Mouse (Mus musculus): ENCODE results near the gene Slfn8. TPM values are rescaled to one million over a fixed set of nuclear protein-coding genes. Genes with fewer than 3 reads are reported as not detected.

Gene Slfn8
- polyA plus RNA-seq, 1 experiment from 2014 or later: 1.0 TPM

DNA sequence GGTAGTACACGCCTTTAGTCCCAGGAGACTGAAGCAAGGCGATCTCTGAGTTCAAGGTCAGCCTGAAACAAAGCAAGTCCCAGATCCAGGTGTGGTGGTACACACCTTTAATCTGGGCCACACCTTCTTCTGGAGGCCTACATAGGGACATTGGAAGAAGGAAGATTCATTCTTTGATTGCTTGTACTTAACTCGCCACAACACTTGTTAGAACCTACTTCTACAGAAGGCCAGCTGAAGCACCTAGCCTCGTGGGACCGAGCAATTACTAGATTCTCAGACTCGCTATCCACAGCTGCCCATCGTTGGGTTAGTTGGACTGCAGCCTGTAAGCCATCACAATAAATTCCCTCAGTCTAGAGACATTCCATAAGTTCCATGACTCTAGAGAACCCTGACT, 41.2 kb upstream of the Slfn8 start:
- DNase-seq (ENCODE audit: low spot score): no peak
- WGBS: 85% methylated on average over 7 of the region's 7 CpGs
- Histone ChIP-seq H3K36me3 (ENCODE audit: control insufficient read depth, insufficient read depth, low read length) (no peaks in the 10 kb centered on the region), H3K4me2 (ENCODE audit: low read depth, low read length) (no peak overlapping the region), H3K27ac (replicated peaks; ENCODE audit: low read depth, low read length) (no peak overlapping the region), H3K4me3 (ENCODE audit: low read depth, low read length) (no peak overlapping the region), H3K27me3 (replicated peaks; ENCODE audit: control insufficient read depth, insufficient read depth, low read length) (no peaks in the 10 kb centered on the region), H3K4me1 (ENCODE audit: control insufficient read depth, insufficient read depth, low read length) (0 out of 2 replicates have a peak, but pooled peaks cover 2% of the 10 kb centered on the region), H3K9me3 (ENCODE audit: control insufficient read depth, low read length) (no peaks in the 10 kb centered on the region), H3K9ac (ENCODE audit: low read depth, low read length) (no peak overlapping the region)
- no peak for ATAC-seq (ENCODE audit: low read depth)

DNA sequence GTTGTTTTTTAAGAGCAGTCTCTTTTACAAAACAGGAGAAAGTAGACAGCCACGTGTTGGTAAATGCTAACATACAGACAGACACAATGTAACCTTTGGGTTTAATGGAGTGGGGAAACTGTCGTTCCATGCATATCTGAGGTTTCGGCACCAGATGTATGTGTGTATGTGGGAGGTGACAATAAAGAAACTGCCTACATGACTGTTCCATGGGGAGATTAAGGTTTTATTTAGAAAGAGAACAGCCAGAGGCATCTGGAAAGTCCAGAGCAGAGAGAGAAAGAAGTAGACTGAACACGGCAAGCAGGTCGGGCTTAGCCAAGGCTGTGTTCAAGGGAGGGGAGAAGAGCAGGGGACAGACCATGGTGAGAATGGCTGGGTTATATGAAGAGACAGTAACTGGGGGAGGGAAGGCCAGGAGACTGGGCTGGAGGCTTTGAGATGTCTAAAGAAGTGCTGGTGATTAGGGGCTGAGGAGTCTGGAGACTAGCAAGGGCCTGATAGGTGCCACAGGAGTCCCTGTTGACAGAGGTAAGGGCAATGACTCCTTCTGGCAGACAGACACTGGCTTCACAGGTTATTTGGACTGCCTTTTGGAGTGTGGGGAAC, 39.9 kb upstream of the Slfn8 start:
- ATAC-seq (ENCODE audit: low read depth) (no peak), DNase-seq (ENCODE audit: low spot score) (no peak)
- Histone ChIP-seq H3K36me3 (ENCODE audit: control insufficient read depth, insufficient read depth, low read length) (no peaks in the 10 kb centered on the region), H3K4me2 (ENCODE audit: low read depth, low read length) (no peak overlapping the region), H3K9me3 (ENCODE audit: control insufficient read depth, low read length) (no peaks in the 10 kb centered on the region), H3K4me1 (ENCODE audit: control insufficient read depth, insufficient read depth, low read length) (no peaks in the 10 kb centered on the region), H3K4me3 (ENCODE audit: low read depth, low read length) (no peak overlapping the region), H3K9ac (ENCODE audit: low read depth, low read length) (no peak overlapping the region), H3K27me3 (replicated peaks; ENCODE audit: control insufficient read depth, insufficient read depth, low read length) (no peaks in the 10 kb centered on the region), H3K27ac (replicated peaks; ENCODE audit: low read depth, low read length) (no peak overlapping the region)
- 68% methylated on average over 5 of the region's 5 CpGs for WGBS

DNA sequence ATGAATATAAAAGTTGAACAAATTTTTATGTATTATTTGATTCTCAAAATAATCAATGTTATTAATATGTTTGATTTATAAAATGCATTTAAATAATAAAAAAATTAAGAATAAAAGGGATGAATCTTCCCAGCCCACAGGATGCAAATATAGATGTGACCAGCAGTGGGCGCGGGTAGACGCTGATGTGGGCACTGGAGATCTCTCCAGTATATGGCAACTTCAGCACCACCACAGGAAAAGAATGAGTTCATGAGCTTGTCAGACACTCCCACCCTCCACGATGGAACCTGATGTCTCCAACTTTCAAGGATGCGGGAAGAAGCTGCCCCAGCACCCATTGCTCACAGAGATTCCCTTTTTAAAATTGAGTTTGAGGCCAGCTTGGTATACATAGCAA, 37.3 kb upstream of the Slfn8 start:
- no peak for ATAC-seq (ENCODE audit: low read depth)
- no peak overlapping the region for H3K4me2 ChIP-seq (ENCODE audit: low read depth, low read length)
- H3K27ac ChIP-seq (replicated peaks; ENCODE audit: low read depth, low read length): no peak overlapping the region
- peak; percentile 40 for DNase-seq (ENCODE audit: low spot score)
- no peaks in the 10 kb centered on the region for H3K36me3 ChIP-seq (ENCODE audit: control insufficient read depth, insufficient read depth, low read length)
- H3K9ac ChIP-seq (ENCODE audit: low read depth, low read length): no peak overlapping the region
- H3K27me3 ChIP-seq (replicated peaks; ENCODE audit: control insufficient read depth, insufficient read depth, low read length): no peaks in the 10 kb centered on the region
- H3K9me3 ChIP-seq (ENCODE audit: control insufficient read depth, low read length): no peaks in the 10 kb centered on the region
- 5% methylated on average over 5 of the region's 5 CpGs for WGBS
- H3K4me1 ChIP-seq (ENCODE audit: control insufficient read depth, insufficient read depth, low read length): no peaks in the 10 kb centered on the region
- H3K4me3 ChIP-seq (ENCODE audit: low read depth, low read length): no peak overlapping the region

DNA sequence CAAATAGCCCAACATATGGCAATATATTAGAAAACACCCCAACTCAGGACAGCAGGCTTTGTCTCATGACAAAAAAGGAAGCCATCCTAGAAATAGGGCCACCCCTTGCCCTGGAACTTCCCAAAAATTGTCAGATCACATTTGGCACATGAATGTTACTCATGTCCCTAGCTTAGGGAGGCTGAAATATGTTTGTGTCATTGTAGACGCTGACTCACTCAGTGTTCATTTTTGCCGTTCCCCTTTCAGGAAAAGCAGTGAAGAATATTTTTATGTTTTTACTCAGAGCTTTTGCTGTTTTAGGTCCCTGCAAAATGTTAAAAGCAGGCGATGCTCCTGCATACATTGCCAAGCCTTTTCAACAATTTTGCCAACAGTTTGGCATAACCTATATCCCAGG, 25.0 kb upstream of the Slfn8 start:
- Histone ChIP-seq H3K4me3 (ENCODE audit: low read depth, low read length) (no peak overlapping the region), H3K4me2 (ENCODE audit: low read depth, low read length) (no peak overlapping the region), H3K27me3 (replicated peaks; ENCODE audit: control insufficient read depth, insufficient read depth, low read length) (no peaks in the 10 kb centered on the region), H3K27ac (replicated peaks; ENCODE audit: low read depth, low read length) (no peak overlapping the region), H3K9me3 (ENCODE audit: control insufficient read depth, low read length) (no peaks in the 10 kb centered on the region), H3K4me1 (ENCODE audit: control insufficient read depth, insufficient read depth, low read length) (no peaks in the 10 kb centered on the region), H3K9ac (ENCODE audit: low read depth, low read length) (no peak overlapping the region), H3K36me3 (ENCODE audit: control insufficient read depth, insufficient read depth, low read length) (no peaks in the 10 kb centered on the region)
- 84% methylated on average over 3 of the region's 3 CpGs for WGBS
- ATAC-seq (ENCODE audit: low read depth) (no peak), DNase-seq (ENCODE audit: low spot score) (no peak)

DNA sequence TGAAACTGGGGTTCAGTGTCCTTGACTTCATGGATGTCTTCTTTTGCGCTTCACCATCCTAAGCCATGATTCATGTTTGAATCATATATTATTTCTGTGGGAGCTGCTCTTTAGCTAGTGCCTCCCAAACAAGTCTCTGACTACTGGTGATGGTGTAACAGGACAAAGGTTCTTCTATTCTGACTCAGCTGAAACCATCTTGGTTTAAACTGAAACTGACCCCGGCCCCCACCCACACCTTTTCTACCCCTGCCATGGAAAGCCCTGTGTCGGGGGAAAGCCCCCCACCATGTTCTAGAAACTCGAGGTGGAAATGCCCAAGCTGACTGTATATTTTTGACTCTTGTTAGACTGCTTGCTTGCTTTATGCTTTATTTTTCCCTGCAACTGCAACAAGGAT, 23.3 kb upstream of the Slfn8 start:
- H3K27ac ChIP-seq (replicated peaks; ENCODE audit: low read depth, low read length): no peak overlapping the region
- H3K4me3 ChIP-seq (ENCODE audit: low read depth, low read length): no peak overlapping the region
- DNase-seq (ENCODE audit: low spot score) (no peak), ATAC-seq (ENCODE audit: low read depth) (no peak)
- no peaks in the 10 kb centered on the region for H3K9me3 ChIP-seq (ENCODE audit: control insufficient read depth, low read length)
- H3K36me3 ChIP-seq (ENCODE audit: control insufficient read depth, insufficient read depth, low read length): no peaks in the 10 kb centered on the region
- no peaks in the 10 kb centered on the region for H3K4me1 ChIP-seq (ENCODE audit: control insufficient read depth, insufficient read depth, low read length)
- H3K9ac ChIP-seq (ENCODE audit: low read depth, low read length): no peak overlapping the region
- no peaks in the 10 kb centered on the region for H3K27me3 ChIP-seq (replicated peaks; ENCODE audit: control insufficient read depth, insufficient read depth, low read length)
- H3K4me2 ChIP-seq (ENCODE audit: low read depth, low read length): no peak overlapping the region
- WGBS: 82% methylated on average over 4 of the region's 4 CpGs

DNA sequence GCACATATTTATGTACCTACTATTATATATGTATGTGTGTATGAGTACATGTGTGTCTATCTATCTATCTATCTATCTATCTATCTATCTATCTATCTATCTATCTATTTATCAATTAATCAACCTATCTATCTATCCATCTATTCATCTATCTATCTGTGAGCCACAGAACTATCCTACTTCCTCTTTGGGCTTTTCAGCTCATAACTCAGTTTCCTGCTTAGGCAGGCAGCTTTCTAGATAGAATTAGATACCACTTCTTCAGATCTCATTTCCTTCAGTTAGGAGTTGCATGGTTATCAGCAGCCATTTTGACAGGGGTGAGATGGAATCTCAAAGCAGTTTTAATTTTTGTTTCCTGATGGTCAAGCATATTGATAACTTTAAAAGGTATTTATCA, 20.4 kb upstream of the Slfn8 start:
- Histone ChIP-seq H3K4me2 (ENCODE audit: low read depth, low read length) (no peak overlapping the region), H3K9me3 (ENCODE audit: control insufficient read depth, low read length) (no peaks in the 10 kb centered on the region), H3K4me3 (ENCODE audit: low read depth, low read length) (no peak overlapping the region), H3K27me3 (replicated peaks; ENCODE audit: control insufficient read depth, insufficient read depth, low read length) (no peaks in the 10 kb centered on the region), H3K9ac (ENCODE audit: low read depth, low read length) (no peak overlapping the region), H3K27ac (replicated peaks; ENCODE audit: low read depth, low read length) (no peak overlapping the region), H3K4me1 (ENCODE audit: control insufficient read depth, insufficient read depth, low read length) (no peaks in the 10 kb centered on the region), H3K36me3 (ENCODE audit: control insufficient read depth, insufficient read depth, low read length) (no peaks in the 10 kb centered on the region)
- DNase-seq (ENCODE audit: low spot score) (no peak), ATAC-seq (ENCODE audit: low read depth) (no peak)

DNA sequence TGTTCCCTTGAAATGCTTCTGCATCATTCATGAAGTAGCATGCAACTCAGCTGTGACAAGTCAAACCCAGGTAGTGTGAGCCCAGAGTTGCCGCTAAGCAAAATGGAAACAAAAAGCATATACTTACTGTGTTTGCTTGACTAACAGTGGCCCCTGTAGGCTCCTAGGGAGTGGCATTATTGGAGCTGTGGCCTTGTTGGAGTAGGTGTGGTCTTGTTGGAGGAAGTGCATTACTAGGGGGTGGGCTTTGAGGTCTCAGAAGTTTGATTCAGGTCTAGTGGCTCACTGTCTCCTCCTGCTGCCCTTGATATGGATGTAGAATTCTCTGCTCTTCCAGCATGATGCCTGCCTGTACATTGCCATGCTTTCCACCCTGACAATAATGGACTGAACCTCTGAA, 19.7 kb upstream of the Slfn8 start:
- Histone ChIP-seq H3K9me3 (ENCODE audit: control insufficient read depth, low read length) (no peaks in the 10 kb centered on the region), H3K4me2 (ENCODE audit: low read depth, low read length) (no peak overlapping the region), H3K27me3 (replicated peaks; ENCODE audit: control insufficient read depth, insufficient read depth, low read length) (no peaks in the 10 kb centered on the region), H3K36me3 (ENCODE audit: control insufficient read depth, insufficient read depth, low read length) (no peaks in the 10 kb centered on the region), H3K4me3 (ENCODE audit: low read depth, low read length) (no peak overlapping the region), H3K4me1 (ENCODE audit: control insufficient read depth, insufficient read depth, low read length) (no peaks in the 10 kb centered on the region), H3K9ac (ENCODE audit: low read depth, low read length) (no peak overlapping the region), H3K27ac (replicated peaks; ENCODE audit: low read depth, low read length) (no peak overlapping the region)
- ATAC-seq (ENCODE audit: low read depth) (no peak), DNase-seq (ENCODE audit: low spot score) (peak; percentile 23)
- WGBS: 31% methylated on average over 1 of the region's 1 CpGs

DNA sequence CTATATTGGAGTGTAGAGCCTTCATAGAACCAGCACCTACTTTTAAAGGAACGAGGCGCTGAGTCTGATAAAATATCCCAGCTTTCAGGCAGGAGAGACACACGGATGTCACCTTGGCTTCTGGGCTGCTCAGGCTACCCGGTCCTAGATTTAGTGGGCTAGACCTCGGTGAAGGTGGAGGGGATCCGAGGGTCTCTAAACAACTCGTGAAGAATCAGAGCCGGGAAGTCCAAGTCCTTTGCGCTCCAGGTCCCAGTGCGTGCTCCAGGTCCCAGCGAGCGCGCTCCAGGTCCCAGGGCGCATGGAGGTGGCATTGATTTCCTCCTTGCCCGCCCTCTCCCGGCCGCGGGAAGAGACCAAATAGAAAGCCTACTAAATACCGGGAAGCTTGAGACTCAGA, 19.2 kb upstream of the Slfn8 start:
- no peaks in the 10 kb centered on the region for H3K4me1 ChIP-seq (ENCODE audit: control insufficient read depth, insufficient read depth, low read length)
- H3K4me2 ChIP-seq (ENCODE audit: low read depth, low read length): peak overlapping the region; percentile 25
- no peak overlapping the region for H3K9ac ChIP-seq (ENCODE audit: low read depth, low read length)
- H3K36me3 ChIP-seq (ENCODE audit: control insufficient read depth, insufficient read depth, low read length): no peaks in the 10 kb centered on the region
- no peaks in the 10 kb centered on the region for H3K27me3 ChIP-seq (replicated peaks; ENCODE audit: control insufficient read depth, insufficient read depth, low read length)
- H3K27ac ChIP-seq (replicated peaks; ENCODE audit: low read depth, low read length): no peak overlapping the region
- 13% methylated on average over 19 of the region's 19 CpGs for WGBS
- no peaks in the 10 kb centered on the region for H3K9me3 ChIP-seq (ENCODE audit: control insufficient read depth, low read length)
- H3K4me3 ChIP-seq (ENCODE audit: low read depth, low read length): no peak overlapping the region
- DNase-seq (ENCODE audit: low spot score) (no peak), ATAC-seq (ENCODE audit: low read depth) (no peak)

DNA sequence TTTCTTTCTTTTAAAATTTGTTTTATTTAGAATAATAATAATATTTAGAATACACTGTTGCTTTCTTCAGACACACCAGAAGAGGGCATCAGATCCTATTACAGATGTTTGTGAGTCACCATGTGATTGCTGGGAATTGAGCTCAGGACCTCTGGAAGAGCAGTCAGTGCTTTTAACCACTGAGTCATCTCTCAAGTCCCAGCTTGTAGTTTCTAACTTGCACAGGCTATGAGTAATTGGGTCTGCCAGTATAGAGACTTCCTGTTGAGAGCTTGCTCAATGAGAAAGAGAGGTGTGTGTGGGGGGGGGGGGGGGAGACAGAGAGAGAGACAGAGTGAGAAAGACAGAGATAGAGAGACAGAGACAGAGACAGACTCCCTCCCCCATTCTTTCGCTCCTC, 18.5 kb upstream of the Slfn8 start:
- Histone ChIP-seq H3K4me1 (ENCODE audit: control insufficient read depth, insufficient read depth, low read length) (no peaks in the 10 kb centered on the region), H3K4me3 (ENCODE audit: low read depth, low read length) (no peak overlapping the region), H3K9me3 (ENCODE audit: control insufficient read depth, low read length) (no peaks in the 10 kb centered on the region), H3K36me3 (ENCODE audit: control insufficient read depth, insufficient read depth, low read length) (no peaks in the 10 kb centered on the region), H3K4me2 (ENCODE audit: low read depth, low read length) (no peak overlapping the region), H3K9ac (ENCODE audit: low read depth, low read length) (no peak overlapping the region), H3K27me3 (replicated peaks; ENCODE audit: control insufficient read depth, insufficient read depth, low read length) (no peaks in the 10 kb centered on the region), H3K27ac (replicated peaks; ENCODE audit: low read depth, low read length) (no peak overlapping the region)
- no peak for DNase-seq (ENCODE audit: low spot score)
- no CpG with 5 or more reads among the region's 1 CpGs for WGBS
- no peak for ATAC-seq (ENCODE audit: low read depth)

Data from embryonic facial prominence, embryonic 14.5 days (tissue).